Mouse (Mus musculus): ENCODE measurements at regions not wholly inside any gene's neighbourhood (a gene's known extent, or its start where the extent isn't known, plus 50 kb on each side); places are given as distances from the start of the nearest gene placed in this dataset.
"Not testable (repeated sequence)": the region's sequence is repeated elsewhere in the genome, so short reads cannot be mapped to it uniquely, and the experiment has no call there.

DNA sequence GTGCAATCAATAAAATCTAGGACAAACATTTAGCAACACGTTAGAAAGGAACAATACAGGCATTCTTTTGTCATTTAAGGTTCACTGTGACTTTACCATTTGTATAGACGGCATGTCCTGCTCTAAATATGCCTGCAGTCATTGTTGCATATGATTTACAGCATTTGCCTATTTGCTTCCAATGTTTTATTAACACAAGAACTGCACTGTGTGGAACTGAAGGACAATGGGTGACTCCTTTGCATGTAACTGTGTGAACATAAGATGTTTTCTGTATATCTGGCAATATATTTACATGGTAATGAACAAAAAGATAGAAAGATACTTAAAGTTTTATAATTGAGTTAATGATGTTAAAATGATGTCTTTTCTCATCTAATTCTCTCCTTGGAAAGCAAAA is 57.1 kb downstream of the Pou4f1 start:
- DNase-seq (ENCODE audit: low spot score in 2 of 2): no peak

DNA sequence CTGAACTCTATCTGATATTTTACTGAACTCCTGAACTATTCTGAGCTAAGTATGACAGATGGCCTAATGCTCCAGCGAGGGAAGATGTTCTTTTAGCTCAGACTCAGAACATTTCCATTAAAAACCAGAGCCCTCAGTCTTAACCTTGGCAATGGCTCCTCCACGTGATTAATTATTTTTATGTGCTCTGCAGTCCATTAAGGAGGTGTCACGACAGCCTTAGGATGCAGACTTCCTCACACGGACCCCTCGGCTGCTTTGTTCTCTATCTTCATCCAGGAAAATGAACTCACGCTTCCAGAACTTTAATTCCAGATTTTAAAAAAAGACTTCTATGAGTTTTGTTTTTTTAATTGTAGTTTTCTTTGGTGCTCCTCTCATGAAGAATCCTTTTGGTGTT is 57.5 kb downstream of the Pou4f1 start:
- DNase-seq (ENCODE audit: low spot score in 2 of 2): no peak

DNA sequence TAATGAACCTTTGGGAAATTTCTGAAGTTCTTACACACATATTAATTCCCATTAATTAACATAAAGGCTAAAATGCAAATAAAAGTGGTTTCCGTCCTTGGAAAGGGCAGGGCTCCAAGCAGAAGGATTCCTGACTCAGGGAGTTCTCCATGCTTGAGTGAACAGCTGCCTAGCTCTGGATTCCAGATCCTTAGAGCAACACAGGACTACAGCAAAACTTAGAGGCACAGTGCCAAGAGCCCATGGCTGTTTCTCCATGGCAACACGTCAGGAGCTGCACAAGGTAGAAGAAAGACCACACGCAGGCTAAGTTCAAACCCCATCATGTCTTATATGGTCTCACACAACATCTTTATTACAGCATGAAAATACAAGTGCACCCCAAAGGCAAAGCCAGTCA is 61.7 kb downstream of the Pou4f1 start:
- DNase-seq (ENCODE audit: low spot score in 2 of 2): no peak

DNA sequence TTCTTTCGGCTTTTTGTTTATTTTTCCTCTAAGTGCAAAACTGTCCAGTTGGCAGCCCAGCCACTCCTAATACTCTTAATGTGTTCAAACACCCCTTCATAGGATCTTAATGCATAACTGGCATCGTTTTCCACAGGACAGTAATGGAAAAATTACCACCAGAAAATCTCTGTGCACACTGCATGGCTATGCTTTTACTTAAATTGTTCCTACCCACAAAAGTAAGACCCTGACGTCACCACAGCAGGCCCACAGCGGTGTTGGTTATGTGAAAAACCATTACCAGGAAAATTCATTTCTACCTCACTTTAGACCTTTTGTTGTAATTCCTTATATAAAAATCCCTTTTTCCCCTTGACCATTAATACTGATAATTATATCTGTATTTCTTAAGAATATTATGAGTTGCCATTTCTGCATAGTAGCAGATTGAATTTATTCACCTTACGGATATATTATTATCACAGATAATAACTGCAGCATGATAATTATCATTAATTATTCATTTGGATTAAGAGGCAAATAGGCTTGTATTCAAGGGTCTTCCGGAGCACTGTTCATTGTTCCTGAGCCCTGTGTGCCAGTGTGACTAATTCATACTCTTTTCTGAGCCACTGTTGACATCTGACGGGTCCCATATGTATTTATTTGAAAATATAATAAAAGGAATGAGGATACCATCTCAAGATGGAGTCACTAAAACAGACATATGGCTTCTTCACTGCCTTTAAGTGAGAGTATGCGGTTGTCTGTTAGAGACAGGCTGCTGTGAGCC is 78.3 kb downstream of the Pou4f1 start:
- DNase-seq (ENCODE audit: low spot score in 2 of 2): no peak

DNA sequence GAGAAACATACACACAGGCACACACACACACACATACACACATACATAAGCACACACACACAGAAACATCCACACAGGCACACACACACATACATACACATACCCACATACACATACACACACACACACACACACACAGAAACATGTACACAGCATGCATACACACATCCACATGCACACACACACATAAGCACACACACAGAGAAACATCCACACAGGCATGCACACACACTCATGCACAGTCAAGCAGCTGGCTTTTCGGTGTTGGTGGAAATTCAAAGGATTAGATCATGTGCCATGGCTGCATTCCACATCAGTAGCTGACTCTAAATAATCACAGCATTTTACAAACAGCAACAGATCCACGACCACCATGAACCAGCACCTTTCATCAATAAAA is 78.9 kb downstream of the Pou4f1 start:
- no peak for DNase-seq (ENCODE audit: low spot score in 2 of 2)

DNA sequence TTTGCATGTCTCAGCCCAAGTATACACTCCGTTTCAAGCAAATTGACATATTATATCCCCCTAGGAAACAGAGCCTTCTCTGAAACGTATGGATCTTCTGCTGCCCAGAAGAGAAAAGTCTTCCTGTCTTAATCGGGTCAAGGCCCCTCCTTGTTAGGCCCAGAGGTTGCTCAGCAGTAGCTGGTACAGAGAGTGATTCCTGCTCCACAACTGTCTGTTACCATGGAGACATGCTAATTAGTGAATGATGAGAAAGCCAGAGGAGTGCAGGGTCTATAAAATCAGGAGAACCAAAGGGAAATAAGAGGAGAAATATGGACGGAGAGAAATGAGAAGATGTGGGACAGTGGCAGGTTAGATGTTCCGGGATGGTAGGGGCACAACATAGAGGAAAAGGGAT is 86.8 kb downstream of the Pou4f1 start:
- no peak for DNase-seq (ENCODE audit: low spot score in 2 of 2)

DNA sequence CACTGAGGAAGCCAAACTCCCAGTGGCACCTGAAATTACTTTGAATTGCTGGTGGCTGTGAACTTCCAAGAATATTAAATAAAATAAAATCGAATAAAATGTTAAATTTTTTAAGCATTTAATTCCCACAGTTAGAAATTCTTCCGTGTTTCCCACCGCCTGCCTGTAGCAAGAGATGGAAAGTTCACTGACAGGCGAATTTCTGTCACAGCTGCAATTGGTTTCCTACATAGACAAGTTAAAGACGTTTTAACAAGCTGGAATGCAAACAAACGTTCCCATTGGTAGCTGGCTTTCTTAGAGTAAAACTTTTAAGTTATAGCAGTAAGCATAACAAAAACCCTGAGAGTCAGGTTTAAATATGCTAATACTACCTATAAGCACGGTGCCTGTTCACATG is 95.0 kb downstream of the Pou4f1 start:
- DNase-seq (ENCODE audit: low spot score in 2 of 2): no peak

DNA sequence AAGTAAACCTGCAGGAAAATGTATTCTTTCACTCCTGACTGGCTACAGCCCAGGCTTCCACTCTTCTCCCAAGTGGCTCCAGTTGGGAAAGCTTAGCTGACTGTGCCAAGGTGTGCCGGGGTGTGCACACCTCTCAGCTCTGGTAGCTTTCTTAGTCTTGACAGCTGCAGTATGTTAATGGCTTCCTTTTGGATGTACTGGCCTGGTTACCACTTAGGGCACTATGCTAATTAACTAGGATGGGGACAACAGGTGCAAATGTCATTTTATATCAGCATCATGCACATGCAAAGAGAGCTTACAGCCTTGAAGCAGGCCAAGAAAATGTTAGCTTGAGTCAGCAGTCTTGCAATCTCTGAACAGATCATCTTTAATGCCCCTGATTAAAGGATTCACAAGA is 111.2 kb downstream of the Pou4f1 start:
- DNase-seq (ENCODE audit: low spot score in 2 of 2): no peak

DNA sequence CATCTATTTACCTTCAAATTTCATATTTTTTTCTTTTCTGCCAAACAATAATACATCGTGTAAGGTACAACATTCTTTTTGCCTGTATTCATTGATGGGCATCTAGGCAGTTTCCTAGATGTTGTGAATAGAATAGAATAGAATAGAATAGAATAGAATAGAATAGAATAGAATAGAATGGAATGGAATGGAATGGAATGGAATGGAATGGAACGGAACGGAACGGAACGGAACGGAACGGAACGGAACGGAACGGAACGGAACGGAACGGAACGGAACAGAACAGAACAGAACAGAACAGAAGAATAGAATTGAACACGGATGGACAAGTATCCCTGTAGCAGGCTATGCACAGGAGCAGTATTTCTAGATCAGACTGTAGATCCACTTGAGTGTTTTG is 131.0 kb downstream of the Pou4f1 start:
- DNase-seq (ENCODE audit: low spot score in 2 of 2): not testable (repeated sequence)

DNA sequence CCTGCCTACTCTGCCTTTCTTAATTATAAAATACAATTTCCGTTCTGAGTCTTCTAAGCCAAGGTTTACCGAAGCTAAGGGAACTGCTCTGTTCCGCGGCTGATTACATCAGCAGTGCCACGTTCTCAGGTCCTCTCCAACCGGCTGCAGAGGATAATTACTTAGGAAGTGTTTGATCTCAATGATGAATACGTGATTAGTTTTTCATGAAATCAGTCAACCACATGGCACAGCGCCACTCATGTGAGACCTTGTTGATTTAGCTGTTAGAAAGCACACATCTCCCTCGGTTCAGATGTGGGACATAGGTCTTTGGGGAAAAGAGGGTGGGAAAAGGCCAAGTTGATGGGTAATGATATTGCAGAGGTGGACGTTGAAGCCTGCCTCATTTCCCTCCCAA is 141.7 kb downstream of the Pou4f1 start:
- peak in 1 of 2 experiments; percentile 10 for DNase-seq (ENCODE audit: low spot score in 2 of 2)

DNA sequence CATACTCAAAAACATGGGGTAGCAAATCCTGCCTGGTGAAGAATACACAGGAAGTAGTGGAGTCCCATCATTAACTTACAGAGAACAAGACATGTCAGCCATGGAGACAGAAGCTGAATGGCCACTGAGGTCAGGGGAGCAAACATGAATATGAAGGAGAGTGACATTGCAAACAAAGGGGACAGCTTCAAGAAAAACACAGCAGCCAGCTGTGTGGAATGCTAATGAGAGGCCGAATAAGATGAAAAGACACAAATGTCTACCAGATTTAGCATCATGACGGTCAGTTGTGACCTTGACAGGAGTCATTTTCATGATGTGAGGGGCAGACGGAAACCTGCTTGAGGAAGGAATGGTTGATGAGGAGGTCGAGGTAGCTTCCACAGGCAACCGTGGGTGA is 167.7 kb downstream of the Pou4f1 start:
- DNase-seq (ENCODE audit: low spot score in 2 of 2): no peak

DNA sequence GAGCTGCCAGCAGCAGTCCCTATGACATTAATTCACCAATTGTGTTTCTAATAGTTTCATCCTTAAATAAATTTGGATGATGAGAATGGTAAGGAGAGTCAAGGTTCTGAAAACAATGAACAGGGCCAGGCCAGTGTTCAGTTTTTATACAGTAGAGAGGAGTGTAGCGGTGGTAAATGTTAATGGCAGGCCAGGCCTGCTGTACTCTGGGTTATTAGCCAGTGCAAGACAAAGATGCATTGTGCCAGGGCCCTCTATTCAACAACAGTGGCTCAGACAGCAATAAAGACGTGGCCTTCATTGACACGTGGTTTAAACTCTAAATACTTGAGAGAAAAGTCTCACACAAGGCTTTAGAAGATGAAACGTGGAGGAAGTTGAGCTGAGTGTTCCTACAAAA is 169.5 kb downstream of the Pou4f1 start:
- no peak for DNase-seq (ENCODE audit: low spot score in 2 of 2)

DNA sequence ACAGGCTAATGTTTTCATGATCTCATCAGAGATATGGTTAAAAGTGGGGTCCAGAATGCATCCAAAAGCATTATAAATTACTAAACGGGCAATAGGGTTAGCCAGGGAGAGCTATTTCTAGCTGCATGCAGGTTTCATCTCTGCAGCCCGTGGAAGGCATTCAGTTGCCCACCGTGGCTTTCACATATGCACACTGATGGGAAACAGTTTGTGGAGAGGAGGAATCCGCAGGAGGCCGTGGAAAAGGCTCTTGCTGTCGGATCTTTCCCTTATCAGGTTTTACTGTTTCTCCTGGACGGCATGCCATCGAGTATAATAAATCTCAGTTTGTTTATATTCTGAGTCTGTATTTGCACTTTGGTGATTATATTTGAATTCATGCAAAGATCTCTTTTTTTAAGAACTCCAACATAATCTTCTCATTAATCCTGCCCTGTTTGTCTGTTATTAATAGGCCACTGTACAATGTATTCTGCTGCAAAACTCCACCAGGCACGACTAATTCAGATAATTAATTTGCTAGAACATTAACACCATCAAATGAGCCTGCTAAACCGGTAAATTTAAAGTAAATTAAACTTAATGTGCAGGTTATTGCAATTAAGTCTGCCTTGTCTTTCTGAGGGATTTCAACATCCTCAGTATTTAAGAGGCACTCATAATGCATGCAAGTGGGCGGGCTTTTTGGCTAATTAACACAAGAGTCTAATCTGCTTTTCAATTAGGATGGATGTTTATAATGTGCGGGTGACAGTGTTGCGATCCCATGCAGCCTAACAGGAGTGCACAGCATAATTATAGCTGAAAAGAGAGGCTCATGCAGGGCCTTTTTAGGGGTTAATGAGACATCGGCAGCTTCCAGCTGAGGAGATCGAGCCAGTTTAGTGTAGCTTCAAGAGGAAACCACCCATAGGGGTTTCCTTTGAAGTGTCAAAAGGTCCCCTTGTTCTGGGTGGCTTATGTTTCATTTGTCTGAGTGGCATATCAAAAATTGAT is 170.2 kb downstream of the Pou4f1 start:
- DNase-seq (ENCODE audit: low spot score in 2 of 2): no peak

DNA sequence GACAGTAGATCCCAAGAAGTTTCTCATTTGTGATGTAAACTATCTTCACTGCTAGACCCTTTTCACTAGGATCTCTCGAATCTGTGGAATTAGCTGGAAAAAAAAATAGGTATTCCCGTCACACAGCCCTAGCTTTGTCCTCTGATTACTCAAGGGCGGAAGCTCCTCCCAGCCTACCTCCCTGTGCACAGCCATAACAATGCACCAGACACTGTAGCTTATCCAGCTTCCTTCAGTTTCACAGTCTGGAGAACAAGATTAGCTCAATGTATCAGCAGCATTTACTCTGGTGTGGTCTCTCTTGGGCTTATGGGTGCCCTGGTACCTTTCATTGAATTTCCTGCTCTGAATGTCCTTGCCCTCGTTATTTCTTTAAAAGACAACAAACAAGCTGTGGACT is 174.0 kb downstream of the Pou4f1 start:
- no peak for DNase-seq (ENCODE audit: low spot score in 2 of 2)

DNA sequence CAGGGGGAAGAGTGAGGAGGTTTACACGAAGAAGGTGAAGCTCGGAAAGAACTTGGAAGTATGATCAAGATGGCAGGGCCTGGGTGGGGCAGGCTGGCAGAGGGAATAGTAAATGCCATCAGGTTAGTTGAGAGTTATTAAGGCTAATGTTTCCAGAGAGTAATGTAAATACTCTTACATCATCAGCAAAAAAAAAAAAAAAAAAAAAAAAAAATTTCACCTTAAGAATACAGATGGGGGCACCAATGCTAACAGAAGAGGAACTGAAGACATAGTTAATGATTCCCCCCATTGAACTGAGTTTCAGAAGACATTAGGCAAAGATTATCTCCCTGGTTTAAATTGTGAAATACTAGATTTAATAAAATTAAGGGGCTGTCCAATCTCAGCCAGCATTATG is 174.7 kb downstream of the Pou4f1 start:
- DNase-seq (ENCODE audit: low spot score in 2 of 2): no peak

DNA sequence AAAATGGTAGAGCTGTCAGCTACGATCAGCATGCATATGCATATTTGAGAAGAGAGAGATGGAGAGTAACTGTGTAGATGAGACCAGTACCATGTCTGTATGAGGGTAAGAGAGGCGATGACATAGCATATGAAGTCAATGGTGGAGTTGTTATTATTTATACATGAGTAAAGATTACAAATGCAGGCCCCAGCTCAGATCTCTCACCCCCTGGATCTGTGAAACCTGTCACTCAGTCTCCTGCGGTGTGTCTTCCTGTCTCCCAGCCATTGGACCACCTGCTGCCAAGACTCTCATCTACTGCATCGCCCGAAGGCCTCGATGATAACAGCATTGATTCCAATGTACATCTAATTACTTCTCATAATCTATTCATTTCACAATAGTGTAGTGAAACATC is 187.4 kb downstream of the Pou4f1 start:
- DNase-seq (ENCODE audit: low spot score in 2 of 2): no peak

DNA sequence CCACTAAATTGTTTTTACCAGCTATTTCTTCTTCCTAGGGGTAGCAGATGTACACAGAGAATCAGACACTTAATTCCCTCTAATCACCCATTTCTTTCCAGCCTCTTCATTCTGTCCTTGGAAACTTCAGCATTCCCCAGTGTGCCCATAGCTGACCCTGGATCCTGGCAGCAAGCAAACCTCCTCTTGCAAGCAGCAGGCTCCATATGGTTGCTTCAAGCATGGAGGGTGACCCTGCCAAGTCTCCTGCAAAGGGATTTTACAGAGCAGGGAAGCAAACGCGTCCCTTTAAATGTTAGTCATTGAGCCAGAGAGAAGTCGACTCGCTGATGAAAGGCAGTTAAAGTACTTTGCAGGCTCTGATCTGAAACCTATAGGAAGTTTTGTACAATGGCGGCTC is 187.9 kb downstream of the Pou4f1 start:
- no peak for DNase-seq (ENCODE audit: low spot score in 2 of 2)

DNA sequence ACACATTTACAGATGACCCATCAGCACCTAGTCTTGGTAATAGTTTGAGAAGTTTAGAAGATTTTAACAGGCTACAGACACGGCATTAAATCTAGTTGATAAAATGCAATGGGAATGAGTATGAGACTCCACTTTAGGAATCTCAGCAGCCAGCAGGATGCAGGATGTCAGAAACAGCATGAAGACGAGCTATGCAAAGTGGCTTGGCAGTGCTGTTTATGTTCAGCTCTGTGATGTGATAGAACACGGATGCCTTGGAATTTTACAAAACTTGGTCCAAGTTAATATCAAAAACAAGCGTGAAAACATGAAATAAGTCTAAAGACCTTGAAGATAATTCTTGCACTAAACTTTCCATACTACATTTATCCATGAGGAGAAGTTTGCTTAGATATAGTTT is 193.0 kb downstream of the Pou4f1 start:
- DNase-seq (ENCODE audit: low spot score in 2 of 2): no peak

DNA sequence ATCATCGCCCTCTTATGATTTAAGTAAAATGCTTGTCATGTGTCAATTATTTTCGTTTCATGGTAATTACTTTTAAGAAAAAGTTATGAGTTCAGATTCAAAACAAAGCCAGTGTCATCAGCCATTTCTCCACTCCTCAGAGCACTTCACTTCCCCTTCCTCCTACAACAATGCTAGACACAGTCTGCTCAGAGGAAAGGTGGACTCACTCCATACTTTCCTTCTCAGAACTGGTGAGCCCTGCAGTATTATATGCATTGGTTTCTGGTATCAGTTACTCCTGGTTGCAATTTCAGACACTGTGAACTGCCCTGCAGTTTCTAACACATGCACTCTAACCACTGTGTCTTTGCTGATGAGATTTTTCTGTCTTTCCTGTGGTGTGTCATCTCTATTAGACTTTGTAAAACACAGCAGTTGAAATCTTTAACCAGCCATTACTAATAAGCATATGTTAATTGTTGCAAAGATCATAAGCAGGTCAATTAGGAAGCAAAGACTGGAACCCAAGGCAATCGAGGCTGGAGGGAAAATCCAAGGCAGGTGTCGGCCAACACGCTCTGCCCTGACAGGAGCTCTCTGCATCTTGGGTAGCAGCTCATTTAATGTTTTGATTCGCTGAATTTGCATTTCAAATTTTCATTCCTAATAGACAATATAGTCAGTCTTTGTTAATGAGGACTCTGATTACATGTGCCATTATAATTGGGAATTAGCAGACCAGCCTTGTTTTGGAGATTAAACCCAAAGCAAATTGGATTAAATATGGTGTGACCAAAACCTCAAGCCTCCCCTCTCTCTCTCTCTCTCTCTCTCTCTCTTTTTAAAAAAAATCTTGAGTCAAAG is 202.7 kb downstream of the Pou4f1 start:
- no peak for DNase-seq (ENCODE audit: low spot score in 2 of 2)

DNA sequence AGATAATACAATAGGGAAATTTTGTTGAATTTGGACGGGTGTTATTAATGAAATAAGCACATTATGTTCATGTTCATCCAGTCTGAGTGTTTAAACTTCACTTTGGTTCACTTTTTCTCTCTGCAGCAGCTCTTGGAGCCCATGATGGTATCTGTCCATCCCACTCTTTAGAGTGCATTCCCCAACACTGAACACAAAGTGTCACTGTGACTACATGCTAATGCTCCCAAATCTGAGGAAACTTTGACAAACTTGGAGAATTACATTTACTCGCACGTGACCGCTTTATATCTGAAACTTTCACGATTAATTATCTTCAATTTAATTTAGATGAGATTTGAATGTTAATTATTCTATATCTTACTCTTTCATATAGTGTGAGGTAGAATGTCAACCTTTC is 250.8 kb downstream of the Pou4f1 start:
- DNase-seq (ENCODE audit: low spot score in 2 of 2): no peak

DNA sequence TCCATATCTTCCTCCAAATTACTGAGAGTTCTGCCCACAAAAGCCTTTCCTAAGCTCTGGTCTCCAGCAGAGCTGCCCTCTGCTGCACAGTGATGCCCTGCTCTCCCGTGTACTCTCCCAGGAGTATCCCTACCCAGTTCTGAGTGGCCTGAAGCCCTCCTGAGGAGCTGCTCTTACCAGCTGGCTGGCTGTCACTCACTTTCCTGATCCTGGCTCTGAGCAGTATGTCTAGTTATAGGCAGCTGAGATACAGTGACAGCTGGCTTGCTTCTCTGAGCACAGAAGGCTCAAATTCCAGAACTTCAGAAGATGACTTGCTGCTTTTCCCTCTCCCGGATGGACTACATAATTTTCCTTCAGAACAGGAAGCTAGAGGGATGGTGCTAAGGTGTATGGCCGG is 257.1 kb downstream of the Pou4f1 start:
- peak in 1 of 2 experiments; percentile 9 for DNase-seq (ENCODE audit: low spot score in 2 of 2)

DNA sequence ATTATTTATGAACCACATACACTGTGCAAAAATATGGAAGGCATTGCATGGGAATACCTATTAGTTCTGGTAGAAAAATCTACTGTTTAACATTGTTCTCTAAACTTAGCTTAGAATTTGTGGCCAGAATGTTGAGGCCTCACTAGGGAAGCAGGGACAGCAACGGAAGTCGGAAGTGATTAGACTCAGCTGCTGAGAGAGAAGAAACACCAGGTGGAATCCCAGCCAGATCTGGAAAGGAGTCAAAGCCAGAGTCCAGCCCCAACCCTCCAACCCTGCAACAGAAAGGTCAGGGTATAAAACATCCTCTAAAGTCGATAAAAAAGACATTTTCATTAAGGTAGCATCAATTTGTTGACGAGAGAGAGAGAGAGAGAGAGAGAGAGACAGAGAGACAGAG is 258.9 kb downstream of the Pou4f1 start:
- DNase-seq (ENCODE audit: low spot score in 2 of 2): no peak
